Mouse (Mus musculus) C2C12 (cell line): ENCODE results near the gene Phf20. TPM values are rescaled to one million over a fixed set of nuclear protein-coding genes. Genes with fewer than 3 reads are reported as not detected.

Experiments used
- H3K27me3 ChIP-seq: one replicate; pipeline ENCODE4 v1.6.1; 2011; ENCODE audit not compliant: control insufficient read depth, insufficient read depth, insufficient read length
- H3K36me3 ChIP-seq: one replicate; pipeline ENCODE4 v1.6.1; 2011; ENCODE audit not compliant: control insufficient read depth, insufficient read depth
- H3K4me3 ChIP-seq: one replicate; pipeline ENCODE4 v1.5.1; 2011; ENCODE audit warnings: mild to moderate bottlenecking, control low read depth; ENCODE audit not compliant: poor library complexity, insufficient read depth, severe bottlenecking
- H3K79me2 ChIP-seq: one replicate; pipeline ENCODE4 v1.6.1; 2011; ENCODE audit not compliant: control insufficient read depth, insufficient read depth
- H3K79me3 ChIP-seq: one replicate; pipeline ENCODE4 v1.6.1; 2011; ENCODE audit warnings: low read depth, control low read depth
- H3ac ChIP-seq: one replicate; pipeline ENCODE3; 2011; ENCODE audit warnings: low read depth; ENCODE audit not compliant: control insufficient read depth, insufficient read length
- CEBPB ChIP-seq: IDR thresholded peaks from one replicate; pipeline ENCODE4 v1.6.1; 2011; ENCODE audit warnings: low read depth, mild to moderate bottlenecking, control low read depth, moderate library complexity
- CTCF ChIP-seq: IDR thresholded peaks from one replicate; pipeline ENCODE4 v1.5.1; 2011; ENCODE audit not compliant: control insufficient read depth, insufficient read depth, insufficient read length
- FOSL1 ChIP-seq: IDR thresholded peaks from one replicate; pipeline ENCODE4 v1.8.0; 2011; ENCODE audit warnings: mild to moderate bottlenecking, low read length; ENCODE audit not compliant: poor library complexity, insufficient read depth, severe bottlenecking
- MAX ChIP-seq: IDR thresholded peaks from one replicate; pipeline ENCODE4 v1.6.1; 2011; ENCODE audit warnings: mild to moderate bottlenecking, control low read depth
- MYOD1 ChIP-seq: IDR thresholded peaks from one replicate; pipeline ENCODE4 v1.6.1; 2011; ENCODE audit warnings: low read depth; ENCODE audit not compliant: control insufficient read depth, insufficient read length
- MYOG ChIP-seq: IDR thresholded peaks from one replicate; pipeline ENCODE4 v1.6.1; 2011; ENCODE audit not compliant: control insufficient read depth, insufficient read length; ENCODE audit errors: extremely low read depth
- USF1 ChIP-seq: IDR thresholded peaks from one replicate; pipeline ENCODE4 v1.6.1; 2011; ENCODE audit warnings: low read depth, mild to moderate bottlenecking, control low read depth, moderate library complexity
- polyA plus RNA-seq: library from polyadenylated mRNA; unstranded; fragments of >200 nt; fragmentation: generic; extraction: Trizol; gene quantifications from one replicate; pipeline ENCODE4 v1.2.1, GENCODE M21; 2012; ENCODE audit warnings: missing spikeins

The Phf20 gene
- polyA plus RNA-seq, 1 experiment = 18.1 TPM

GRCm38 (mm10) chr2:156314811-156315210 lies 118.5 kb downstream of the Phf20 start:
- TF ChIP-seq MYOD1 = no peak
- TF ChIP-seq FOSL1 = no peak
- no peak for TF ChIP-seq CTCF
- TF ChIP-seq USF1 = no peak
- TF ChIP-seq MAX = no peak
- no peak for TF ChIP-seq MYOG
- TF ChIP-seq CEBPB = no peak
- Histone ChIP-seq H3K27me3 (no peaks in the 10 kb centered on the region), H3ac (no peak overlapping the region), H3K36me3 (no peaks in the 10 kb centered on the region), H3K4me3 (no peak overlapping the region), H3K79me3 (peaks cover 2% of the 10 kb centered on the region), H3K79me2 (peaks cover 13% of the 10 kb centered on the region)

DNA sequence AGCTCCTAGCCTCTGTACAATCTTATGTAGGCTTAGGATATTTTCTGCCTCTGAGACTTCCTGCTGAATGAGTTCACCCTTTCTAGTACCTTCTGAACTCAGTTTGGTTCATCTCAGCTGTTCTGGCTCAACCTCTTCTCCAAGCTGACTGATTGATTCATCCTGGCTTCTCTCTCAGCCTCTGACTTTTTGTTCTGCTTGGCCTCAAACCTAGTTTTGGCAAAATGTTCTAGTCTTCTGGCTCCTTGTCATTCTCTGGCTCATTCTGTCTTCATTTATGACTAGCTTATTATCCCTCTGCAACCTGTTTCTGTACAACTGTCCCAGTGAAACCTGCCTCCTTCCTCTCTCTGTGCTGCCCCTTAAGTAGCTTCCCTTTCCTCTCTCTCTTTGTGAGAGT lies 122.2 kb downstream of the Phf20 start:
- Histone ChIP-seq H3K79me3 (peaks cover 2% of the 10 kb centered on the region), H3ac (no peak overlapping the region), H3K27me3 (no peaks in the 10 kb centered on the region), H3K79me2 (peaks cover 6% of the 10 kb centered on the region), H3K36me3 (no peaks in the 10 kb centered on the region), H3K4me3 (no peak overlapping the region)
- no peak for TF ChIP-seq CTCF
- no peak for TF ChIP-seq FOSL1
- no peak for TF ChIP-seq MAX
- no peak for TF ChIP-seq MYOD1
- TF ChIP-seq CEBPB = no peak
- TF ChIP-seq USF1 = no peak
- no peak for TF ChIP-seq MYOG

DNA sequence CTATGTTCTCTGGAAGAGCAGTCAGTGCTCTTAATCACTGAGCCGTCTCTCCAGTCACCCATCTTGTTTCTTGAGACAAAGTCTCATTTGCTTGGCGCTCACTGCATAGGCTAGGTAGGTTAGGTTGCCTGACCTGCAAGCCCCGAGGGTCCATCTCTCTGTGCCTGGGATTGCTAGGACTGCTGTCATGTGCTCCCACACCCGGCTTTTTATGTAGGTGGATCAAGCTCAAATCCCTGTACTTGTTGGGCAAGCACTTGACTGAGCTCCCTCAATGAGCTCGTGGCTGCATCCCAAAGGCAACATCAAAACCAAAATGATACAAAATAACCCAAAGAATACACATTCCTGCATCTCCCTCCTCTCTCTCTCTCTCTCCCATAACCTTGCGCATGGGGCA lies 125.3 kb downstream of the Phf20 start:
- H3K36me3 ChIP-seq = no peaks in the 10 kb centered on the region

DNA sequence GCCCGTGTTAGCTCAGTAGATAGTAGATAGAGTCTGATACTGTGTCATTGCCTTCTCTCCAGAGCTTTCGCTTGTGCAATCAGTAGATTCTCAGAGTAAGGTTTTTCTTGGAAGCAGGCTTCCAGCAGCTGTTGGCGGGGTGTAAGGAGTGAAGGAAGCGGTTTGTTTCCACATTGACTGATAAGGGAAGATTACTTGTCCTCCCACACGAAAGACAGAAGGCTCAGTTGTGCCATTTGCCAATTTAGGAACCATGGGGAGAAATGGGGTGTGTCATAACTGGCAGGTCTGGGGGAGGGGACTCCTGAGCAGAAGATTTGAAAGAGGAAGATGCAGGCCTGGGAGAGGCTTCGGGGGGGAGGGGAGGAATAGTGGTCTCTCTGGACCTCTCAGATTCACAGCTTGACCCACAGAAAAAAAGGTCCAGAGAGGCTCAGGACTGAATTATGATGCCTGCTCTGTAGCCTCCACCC lies 127.9 kb downstream of the Phf20 start:
- Histone ChIP-seq H3K4me3 (no peak overlapping the region), H3K79me3 (no peaks in the 10 kb centered on the region), H3ac (no peak overlapping the region), H3K36me3 (no peaks in the 10 kb centered on the region), H3K79me2 (no peaks in the 10 kb centered on the region), H3K27me3 (no peaks in the 10 kb centered on the region)
- TF ChIP-seq CTCF (no peak), MYOD1 (peak; percentile 54), CEBPB (peak; percentile 42)

More for the DNA sequence above, 125.3 kb downstream of the Phf20 start:
- Histone ChIP-seq H3K27me3 (no peaks in the 10 kb centered on the region), H3K4me3 (no peak overlapping the region), H3ac (no peak overlapping the region), H3K79me3 (no peaks in the 10 kb centered on the region), H3K79me2 (no peaks in the 10 kb centered on the region)
- TF ChIP-seq CTCF (no peak), FOSL1 (no peak)

- Histone ChIP-seq H3ac (no peak overlapping the region), H3K36me3 (no peaks in the 10 kb centered on the region), H3K4me3 (no peak overlapping the region), H3K79me2 (no peaks in the 10 kb centered on the region), H3K27me3 (no peaks in the 10 kb centered on the region), H3K79me3 (no peaks in the 10 kb centered on the region)
- TF ChIP-seq USF1 (peak; percentile 89), CTCF (no peak), MAX (no peak), MYOG (no peak), CEBPB (no peak), MYOD1 (no peak), FOSL1 (no peak)
Measured at GRCm38 (mm10) chr2:156324681-156325080, 128.4 kb downstream of the Phf20 start.

DNA sequence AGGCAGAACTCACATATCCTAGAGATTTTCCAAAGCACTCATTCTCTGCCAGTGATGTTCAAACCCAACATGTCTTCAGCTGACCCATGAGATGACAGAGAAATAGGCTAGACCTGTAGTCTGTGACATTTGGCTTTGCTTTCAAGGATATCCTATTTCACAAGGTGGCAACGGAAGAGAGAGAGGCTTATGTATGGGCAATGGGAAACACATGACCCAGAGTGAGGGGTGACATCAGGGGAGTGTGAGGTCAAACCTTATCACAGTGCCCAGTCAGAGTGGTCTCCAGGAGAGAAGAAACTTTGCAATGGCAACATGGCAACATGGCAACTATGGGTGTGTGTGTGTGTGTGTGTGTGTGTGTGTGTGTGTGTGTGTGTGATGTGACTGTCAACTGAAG lies 134.4 kb downstream of the Phf20 start:
- H3K79me2 ChIP-seq = no peaks in the 10 kb centered on the region
- no peak overlapping the region for H3K4me3 ChIP-seq
- no peak for TF ChIP-seq USF1
- H3K79me3 ChIP-seq = no peaks in the 10 kb centered on the region
- no peaks in the 10 kb centered on the region for H3K27me3 ChIP-seq
- no peaks in the 10 kb centered on the region for H3K36me3 ChIP-seq
- H3ac ChIP-seq = no peak overlapping the region
